In the genomic region with DNA sequence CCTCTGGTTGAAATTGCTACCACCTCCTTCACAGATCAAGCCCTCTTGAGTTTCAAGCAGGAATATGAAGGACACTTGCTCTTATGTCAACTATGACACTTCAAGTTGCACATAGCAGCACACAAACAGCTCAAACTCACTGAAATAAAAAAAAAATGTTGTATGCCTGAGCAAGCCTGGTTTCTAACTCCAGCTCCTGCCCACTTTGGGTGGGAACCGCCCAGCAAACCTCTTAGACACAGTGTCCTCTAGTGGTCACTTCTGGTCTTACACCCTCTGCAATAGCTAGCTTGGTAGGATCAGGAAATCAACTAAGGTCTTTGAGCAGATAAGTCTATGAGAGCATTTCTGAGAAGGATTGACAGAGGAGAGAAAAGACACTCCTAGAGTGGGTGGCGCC, we compare ENCODE assay signal across 8 mouse cellular contexts. TPM values are rescaled to one million over a fixed set of nuclear protein-coding genes. Genes with fewer than 3 reads are reported as not detected.
DNase-seq lines count a peak whose midpoint lies in the region; ATAC-seq and TF ChIP-seq lines count a peak whose summit lies in the region.

No protein-coding gene starts in this region.

- H3K27ac ChIP-seq in hindbrain, embryonic 14.5 days, result no peak overlapping the region
- H3K27ac ChIP-seq in hindbrain, embryonic 13.5 days, result no peak overlapping the region
- H3K27ac ChIP-seq in neural tube, embryonic 11.5 days (ENCODE audit: low read depth, low read length), result no peak overlapping the region

- no peak overlapping the region for H3K4me3 ChIP-seq in hindbrain, embryonic 14.5 days (replicated peaks; ENCODE audit: low read length)
- no peak overlapping the region for H3K4me3 ChIP-seq in hindbrain, embryonic 13.5 days
- H3K4me3 ChIP-seq in E14TG2a.4 (replicated peaks; ENCODE audit: low read length), result no peak overlapping the region
- H3K4me3 ChIP-seq in neural tube, embryonic 11.5 days (ENCODE audit: low read depth, low read length), result no peak overlapping the region

- no peaks in the 10 kb centered on the region for H3K36me3 ChIP-seq in hindbrain, embryonic 14.5 days (replicated peaks; ENCODE audit: control insufficient read depth, insufficient read depth)
- no peaks in the 10 kb centered on the region for H3K36me3 ChIP-seq in hindbrain, embryonic 13.5 days
- no peaks in the 10 kb centered on the region for H3K36me3 ChIP-seq in E14TG2a.4 (ENCODE audit: insufficient read depth, low read length)
- H3K36me3 ChIP-seq in neural tube, embryonic 11.5 days (ENCODE audit: control insufficient read depth, insufficient read depth, low read length), result no peaks in the 10 kb centered on the region

- peaks cover 3% of the 10 kb centered on the region; the same call in 1 of the 2 replicates for H3K4me1 ChIP-seq in hindbrain, embryonic 14.5 days (replicated peaks; ENCODE audit: control insufficient read depth, insufficient read depth, low read length)
- H3K4me1 ChIP-seq in hindbrain, embryonic 13.5 days (replicated peaks), result peaks cover 17% of the 10 kb centered on the region
- H3K4me1 ChIP-seq in E14TG2a.4 (replicated peaks; ENCODE audit: low read depth, low read length), result no peaks in the 10 kb centered on the region
- H3K4me1 ChIP-seq in neural tube, embryonic 11.5 days (ENCODE audit: control insufficient read depth, insufficient read depth, low read length), result no peaks in the 10 kb centered on the region

- intact Hi-C loops in left cerebral cortex, postnatal 10 days (cut with DNase I), result no loop called here

- WGBS in hindbrain, embryonic 14.5 days, result 26% methylated on average over 2 of the region's 2 CpGs
- WGBS in hindbrain, embryonic 13.5 days, result 24% methylated on average over 2 of the region's 2 CpGs
- WGBS in neural tube, embryonic 11.5 days, result 14% methylated on average over 2 of the region's 2 CpGs

- H3K4me2 ChIP-seq in hindbrain, embryonic 14.5 days (replicated peaks), result no peak overlapping the region
- H3K4me2 ChIP-seq in hindbrain, embryonic 13.5 days, result no peak overlapping the region
- H3K4me2 ChIP-seq in neural tube, embryonic 11.5 days (ENCODE audit: low read depth), result no peak overlapping the region

- ATAC-seq in hindbrain, embryonic 14.5 days (ENCODE audit: low FRiP score), result no peak
- no peak for ATAC-seq in hindbrain, embryonic 13.5 days (ENCODE audit: low FRiP score)
- ATAC-seq in neural tube, embryonic 11.5 days (ENCODE audit: insufficient read depth, low FRiP score, low TSS enrichment), result no peak

- H3K9ac ChIP-seq in hindbrain, embryonic 14.5 days, result no peak overlapping the region
- H3K9ac ChIP-seq in hindbrain, embryonic 13.5 days, result no peak overlapping the region
- H3K9ac ChIP-seq in neural tube, embryonic 11.5 days (ENCODE audit: low read length), result no peak overlapping the region

- H3K9me3 ChIP-seq in hindbrain, embryonic 14.5 days (ENCODE audit: control insufficient read depth, low read length), result no peaks in the 10 kb centered on the region
- no peaks in the 10 kb centered on the region for H3K9me3 ChIP-seq in hindbrain, embryonic 13.5 days
- no peaks in the 10 kb centered on the region for H3K9me3 ChIP-seq in E14TG2a.4 (ENCODE audit: low read length)
- no peaks in the 10 kb centered on the region for H3K9me3 ChIP-seq in neural tube, embryonic 11.5 days (ENCODE audit: control insufficient read depth, low read length)

- no peaks in the 10 kb centered on the region for H3K27me3 ChIP-seq in hindbrain, embryonic 14.5 days (ENCODE audit: control insufficient read depth, insufficient read depth, low read length)
- no peaks in the 10 kb centered on the region for H3K27me3 ChIP-seq in hindbrain, embryonic 13.5 days
- no peaks in the 10 kb centered on the region for H3K27me3 ChIP-seq in E14TG2a.4 (ENCODE audit: insufficient read depth, low read length)
- H3K27me3 ChIP-seq in neural tube, embryonic 11.5 days (ENCODE audit: control insufficient read depth, insufficient read depth, low read length), result no peaks in the 10 kb centered on the region

- DNase-seq in hindbrain, embryonic 14.5 days (ENCODE audit: low spot score), result peak; percentile 76
- DNase-seq in adrenal gland, postnatal 25 days, result peak; percentile 27
- DNase-seq in gastrocnemius, postnatal 10 days, result peak; percentile 73
- DNase-seq in left cerebral cortex, postnatal 10 days (ENCODE audit: extremely low spot score in 1 of 2, low spot score in 2 of 2), result peak; percentile 65 to 75
- DNase-seq in neural tube, embryonic 11.5 days (ENCODE audit: low spot score), result peak; percentile 65
- DNase-seq in thymus, postnatal 4 days, result peak; percentile 83

- peak; percentile 99 for TF ChIP-seq CTCF in E14TG2a.4 (conservative IDR thresholded peaks at IDR 0.05; ENCODE audit: low read length)

RNA-seq across cellular contexts. Expression of a gene that starts 54.2 kb away (rescaled TPM):
- polyA plus RNA-seq in hindbrain, embryonic 14.5 days (2014; fragmentation: Nextera tagmentation; extraction: Ambion mirVana), result 1,005 and 1,169 TPM in 2 replicates
- 917 and 923 TPM in 2 replicates for polyA plus RNA-seq in hindbrain, embryonic 13.5 days (2015; fragmentation: Nextera tagmentation; extraction: Ambion mirVana)
- 1,828 and 1,881 TPM in 2 replicates for total RNA-seq in adrenal gland, postnatal 25 days (2021)
- 1,000 to 10,000 TPM; 1,829 to 1,854 TPM for total RNA-seq in gastrocnemius, postnatal 10 days (2021)
- 1,000 to 10,000 TPM; 1,724 to 1,730 TPM for total RNA-seq in left cerebral cortex, postnatal 10 days (2021)
- polyA plus RNA-seq in neural tube, embryonic 11.5 days (2014; fragmentation: Nextera tagmentation; extraction: Ambion mirVana), result 1,074 and 1,150 TPM in 2 replicates

Comparison
In these comparisons a context has a peak if more than half of its experiments do, and no peak if none do; other contexts are left out.
1. DNase-seq: peak in every context shown above with its lines; median percentile 83 in thymus, postnatal 4 days; 76 in hindbrain, embryonic 14.5 days; 73 in gastrocnemius, postnatal 10 days; 70 in left cerebral cortex, postnatal 10 days; 65 in neural tube, embryonic 11.5 days; 27 in adrenal gland, postnatal 25 days.